Mouse (Mus musculus) hindlimb bud, embryonic 11.5 days (tissue): ENCODE measurements around the gene Hscb.

Source experiments
- DNase-seq: peaks from one replicate; pipeline ENCODE4 v3.0.0-alpha.2; 2012; ENCODE audit warnings: low read depth, low spot score; ENCODE audit errors: extremely low spot score

Hscb gene

DNA sequence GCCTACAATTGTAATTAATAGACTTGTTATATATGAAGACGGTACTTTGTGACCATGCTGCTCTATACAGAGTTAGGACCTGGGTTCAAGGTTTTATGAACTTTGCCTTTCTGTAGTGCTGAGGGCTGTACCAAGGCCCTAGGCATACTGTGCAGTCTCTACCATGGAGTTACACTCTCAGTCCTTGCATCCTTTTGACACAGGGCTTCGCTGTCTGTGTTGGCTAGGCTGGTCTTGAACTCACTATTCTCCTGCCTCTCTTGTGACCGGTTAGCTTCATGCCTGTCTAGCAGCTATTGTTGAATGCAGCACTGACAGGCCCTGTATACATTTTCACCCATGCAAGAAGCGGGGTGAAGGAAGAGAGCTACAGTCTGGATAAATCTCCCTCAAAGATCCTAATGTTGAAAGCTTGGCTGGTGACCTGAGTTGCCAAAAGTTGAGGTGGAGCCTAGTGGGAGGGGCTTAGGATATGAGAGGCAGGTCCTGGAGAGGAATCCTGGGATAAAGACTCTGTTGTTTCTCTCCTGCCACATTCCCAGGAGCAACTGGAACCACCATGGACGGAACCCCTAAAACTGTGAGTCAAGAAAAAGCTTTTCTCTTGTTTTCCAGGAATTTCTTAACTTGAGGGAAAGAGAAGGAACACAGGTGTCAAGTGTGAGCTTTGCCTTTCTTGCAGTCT lies 8.4 kb downstream of the Hscb start:
- DNase-seq: no peak

DNA sequence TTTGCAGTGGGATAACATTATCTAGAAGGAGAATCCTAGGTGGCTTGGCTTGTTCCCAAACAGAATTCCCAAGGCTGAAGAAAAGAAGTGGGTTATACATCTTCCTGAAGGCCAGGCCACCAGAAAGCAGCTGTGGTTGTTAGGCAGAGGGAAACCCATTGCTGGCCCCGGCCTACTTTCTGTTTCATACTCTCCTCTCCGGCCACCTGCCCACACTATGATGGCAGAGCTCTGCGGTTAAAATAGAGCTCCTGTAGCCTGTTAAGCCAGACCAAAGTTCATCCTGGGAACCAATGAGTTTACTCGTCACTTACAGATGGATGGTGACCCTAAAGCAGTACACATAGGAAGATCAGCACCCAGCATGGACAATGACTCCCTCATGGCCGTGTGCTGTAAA lies 12.0 kb downstream of the Hscb start:
- no peak for DNase-seq

DNA sequence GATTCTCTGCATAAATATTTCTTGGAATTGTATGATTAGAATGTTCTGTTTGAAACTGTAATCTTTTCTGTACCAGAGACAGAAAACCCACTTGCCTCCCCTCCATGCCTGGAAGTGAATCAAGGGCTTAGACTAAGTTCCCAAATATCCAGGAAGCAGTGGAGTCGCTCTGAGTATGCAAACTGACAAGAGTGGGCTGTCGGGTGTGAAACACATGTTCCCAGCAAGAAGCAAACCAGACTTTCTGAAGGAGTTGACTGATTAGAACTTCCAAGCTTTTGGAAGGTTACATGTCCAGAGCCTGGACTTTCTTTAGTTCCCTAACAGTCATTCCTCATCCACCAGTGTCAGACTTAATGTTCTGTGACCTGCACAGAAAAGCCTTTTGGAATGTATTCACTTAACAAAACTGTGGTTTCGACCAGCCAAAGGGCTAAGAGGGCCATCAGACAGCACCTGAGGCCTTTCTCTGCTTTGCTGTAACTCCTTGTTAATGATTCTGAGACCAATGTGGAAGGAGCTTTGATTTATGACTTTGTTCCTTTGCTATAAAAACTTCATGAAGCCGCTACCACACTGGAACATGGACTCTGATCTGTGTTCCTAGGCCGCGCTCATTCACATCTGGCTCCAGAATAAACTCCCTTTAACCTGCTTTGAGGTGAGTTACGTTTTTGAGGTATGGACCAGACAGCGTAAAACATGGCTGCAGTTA lies 12.6 kb downstream of the Hscb start:
- no peak for DNase-seq

DNA sequence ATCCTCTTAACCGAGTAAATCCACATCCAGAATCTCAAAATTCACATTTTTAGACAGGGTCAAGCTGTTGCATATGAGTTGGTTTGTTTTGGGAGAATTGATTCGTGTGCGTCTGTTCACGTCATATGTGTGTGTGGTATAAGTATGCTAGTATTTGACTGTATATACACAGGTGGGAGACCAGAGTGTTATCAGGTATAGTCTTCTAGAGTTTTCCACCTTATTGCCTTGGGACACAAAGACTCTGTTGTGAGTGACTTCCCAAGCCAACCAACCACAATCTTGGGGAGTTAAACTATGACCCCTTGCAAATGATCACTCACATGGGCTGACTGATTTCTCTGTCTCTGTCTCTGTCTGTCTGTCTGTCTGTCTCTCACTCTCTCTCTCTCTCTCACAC lies 15.2 kb downstream of the Hscb start:
- DNase-seq: no peak

DNA sequence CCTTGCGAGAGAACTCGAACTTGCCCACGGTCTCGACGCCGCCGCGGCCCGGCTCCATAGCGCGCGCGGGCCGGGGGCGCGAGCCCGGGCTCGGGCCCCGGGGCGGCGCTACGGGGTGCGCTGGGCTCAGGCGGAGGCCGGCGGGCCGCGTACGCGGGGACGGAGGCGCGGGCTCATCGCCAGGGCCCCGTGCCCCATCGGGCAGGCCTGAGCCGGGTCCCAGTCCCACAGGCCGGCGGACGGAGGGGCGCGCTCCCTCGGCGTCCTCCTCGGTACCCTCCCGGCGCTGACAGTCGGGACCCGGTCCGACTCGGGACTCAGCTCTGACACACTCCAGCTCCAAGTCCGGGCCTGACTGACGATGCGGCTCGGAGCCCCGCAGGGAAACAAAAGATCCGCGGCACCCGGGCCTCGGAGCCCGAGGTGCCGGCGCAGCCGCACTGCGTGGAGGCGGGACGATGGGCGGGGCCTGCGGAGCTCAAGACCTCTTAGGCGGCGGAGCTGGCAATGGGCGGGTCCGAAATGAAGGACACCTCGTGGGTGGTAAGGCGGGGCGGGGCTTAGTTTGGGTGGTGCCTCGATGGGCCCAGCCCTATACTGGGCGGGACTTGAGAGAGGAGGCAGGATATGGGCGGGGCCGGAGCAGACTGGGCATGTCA lies 29.8 kb downstream of the Hscb start, which contains the start of gene Ulk1:
Ulk1 (minus strand) TSS at position 431 of the 659 bp plus-strand sequence.
- DNase-seq: peak; percentile 92

DNA sequence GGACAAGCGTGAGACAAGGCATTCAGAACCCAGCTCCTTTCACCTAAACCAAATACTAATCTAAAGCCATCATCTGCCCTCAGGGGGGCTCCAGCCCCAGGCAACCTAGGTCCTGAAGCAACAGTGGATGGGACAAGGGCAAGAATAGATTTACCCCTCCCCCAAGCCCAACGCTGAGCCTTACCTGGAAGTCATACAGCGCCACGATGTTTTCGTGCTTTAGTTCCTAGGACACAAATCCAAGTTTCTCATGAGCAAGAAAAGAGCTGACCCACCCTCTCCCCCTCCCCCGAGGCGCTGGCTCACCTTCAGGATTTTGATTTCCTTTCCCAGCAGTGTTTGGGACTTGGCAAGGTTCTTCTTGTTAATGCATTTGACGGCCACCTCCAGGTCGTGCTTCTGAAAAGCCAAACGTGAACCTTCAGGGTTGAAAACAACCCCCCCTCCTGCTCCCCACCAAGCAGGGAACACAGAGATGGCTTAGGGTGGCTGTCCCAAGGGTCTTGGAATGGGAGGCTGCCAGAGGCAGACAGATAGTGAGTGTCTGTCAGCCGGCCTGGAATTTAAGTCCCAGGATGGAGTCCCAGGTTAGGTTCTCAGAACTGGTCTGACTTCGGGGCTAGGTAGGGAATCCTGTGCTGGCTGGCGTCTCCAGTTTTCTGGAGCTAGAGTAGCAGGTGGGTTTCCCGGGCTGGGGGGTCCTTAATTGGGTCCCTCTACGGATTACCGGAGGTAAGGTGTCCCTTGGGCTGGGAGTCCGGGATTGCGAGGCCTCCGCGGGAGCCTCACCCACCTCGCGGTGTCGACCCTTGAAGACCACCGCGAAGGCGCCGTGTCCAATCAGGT lies 30.5 kb downstream of the Hscb start:
- DNase-seq: no peak

DNA sequence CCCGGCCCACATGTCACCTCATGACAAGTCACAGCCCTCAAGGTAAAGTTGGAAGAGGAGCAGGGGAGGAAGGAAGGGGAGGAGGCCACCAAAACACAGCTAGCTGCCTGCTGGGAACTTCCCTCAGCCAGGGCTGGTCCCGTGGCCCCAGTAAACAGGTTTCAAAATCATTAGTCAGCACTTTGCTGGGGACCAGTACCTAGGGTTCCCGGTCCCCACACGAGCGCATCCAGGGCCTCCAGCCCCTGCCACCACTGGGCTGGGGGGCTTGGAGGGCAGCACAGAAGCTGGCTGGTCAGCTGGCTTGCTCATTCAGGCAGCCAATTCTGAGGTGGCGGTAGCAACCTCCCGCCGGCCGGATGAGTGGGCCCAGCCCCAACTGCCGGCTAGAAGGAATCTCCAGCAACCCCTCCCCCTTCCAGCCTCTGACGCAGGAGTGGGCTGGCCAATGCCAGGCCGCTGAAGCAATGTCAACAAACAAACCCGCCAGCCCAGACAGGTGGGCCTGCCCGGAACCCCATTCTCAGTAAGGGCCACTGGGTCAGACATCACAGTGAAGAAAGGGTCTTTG lies 31.4 kb downstream of the Hscb start:
- DNase-seq: no peak

DNA sequence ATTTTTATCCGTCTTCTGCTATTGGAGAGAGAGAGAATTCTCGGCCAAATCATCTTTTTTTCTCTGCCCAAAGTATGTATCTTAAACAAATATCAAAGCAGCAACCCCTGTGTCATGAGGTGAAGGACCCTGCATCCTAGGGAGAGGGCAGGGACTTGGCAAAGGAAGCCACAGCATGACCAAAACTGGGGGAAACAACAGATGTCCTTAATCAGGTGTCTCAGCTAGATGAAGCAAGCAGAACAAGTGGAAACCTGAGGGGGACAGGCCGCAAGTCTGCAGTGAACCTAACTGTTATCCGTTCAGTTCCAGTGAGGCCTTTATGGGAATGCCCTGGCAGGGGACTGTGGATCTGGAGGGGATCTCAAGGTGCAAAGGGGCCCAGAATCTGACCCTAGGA lies 32.1 kb downstream of the Hscb start:
- DNase-seq: no peak

DNA sequence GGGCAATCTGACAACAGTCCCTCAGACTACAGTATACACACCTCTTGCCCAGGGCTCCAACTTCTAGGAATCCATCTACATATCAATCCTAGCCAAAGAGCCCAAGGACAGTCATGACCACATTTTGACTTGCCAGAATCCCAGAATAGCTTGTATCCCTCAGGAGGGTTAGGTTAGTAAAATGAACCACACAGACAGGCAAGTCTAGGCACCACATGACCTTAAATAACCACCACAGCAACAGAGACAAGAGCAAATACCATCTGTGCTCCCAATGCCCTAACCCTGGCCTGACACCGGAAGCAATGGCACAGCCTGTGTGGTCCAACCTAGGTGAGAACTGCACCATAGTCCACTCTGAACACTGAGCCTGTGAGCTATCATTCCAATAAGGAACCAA lies 32.9 kb downstream of the Hscb start:
- no peak for DNase-seq

DNA sequence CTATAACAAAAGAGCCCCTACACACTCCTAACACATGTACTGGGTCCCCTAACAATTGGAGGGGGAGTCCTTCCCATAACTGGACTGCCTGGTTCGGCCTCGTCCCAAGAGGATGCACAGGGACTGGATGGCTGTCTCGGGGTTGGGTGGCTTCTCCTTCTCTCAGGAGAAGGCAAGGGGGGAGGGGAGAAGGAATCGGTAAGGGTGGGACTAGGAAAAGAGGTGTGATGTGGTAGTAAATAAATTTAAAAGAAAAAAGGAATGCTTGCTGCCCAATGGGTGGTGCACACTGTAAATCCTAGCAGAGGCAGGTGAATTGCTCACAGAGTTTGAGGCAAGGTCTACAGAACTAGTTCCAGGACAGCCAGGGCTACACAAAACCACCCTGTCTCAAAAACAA lies 33.4 kb downstream of the Hscb start:
- DNase-seq: no peak

DNA sequence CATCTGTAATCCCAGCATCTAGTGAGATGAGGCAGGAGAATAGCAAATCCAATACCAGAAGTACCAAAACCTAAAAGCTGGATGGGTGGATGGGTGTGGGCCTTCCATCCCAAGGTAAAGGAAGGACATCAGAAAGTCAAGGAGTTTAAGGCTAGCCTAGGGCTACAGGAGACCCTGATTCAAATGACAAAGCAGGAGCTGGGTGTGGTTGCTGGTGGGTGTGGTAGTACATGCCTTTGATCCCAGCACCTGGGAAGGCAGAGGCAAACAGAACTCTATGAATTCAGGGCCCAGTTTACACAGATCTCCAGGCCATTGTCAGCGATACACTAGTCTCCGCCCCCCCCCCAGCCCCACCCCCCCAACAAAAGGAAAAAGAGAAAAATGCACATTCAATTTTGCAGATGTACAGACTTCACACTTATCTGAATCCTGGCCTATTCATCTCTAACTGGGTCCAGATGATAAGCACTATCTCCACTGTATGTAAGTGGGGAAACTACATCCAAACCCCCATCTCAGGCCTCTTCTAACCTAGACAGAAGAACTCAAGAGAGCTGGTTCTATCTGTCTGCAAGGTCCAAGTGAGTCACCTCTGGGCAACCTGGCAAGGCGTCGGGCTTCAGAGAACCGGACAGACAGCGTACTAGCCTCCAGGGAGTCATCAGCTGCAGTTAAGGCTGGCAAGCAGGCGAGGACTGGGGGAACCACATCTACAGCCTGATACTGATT lies 35.4 kb downstream of the Hscb start:
- no peak for DNase-seq

DNA sequence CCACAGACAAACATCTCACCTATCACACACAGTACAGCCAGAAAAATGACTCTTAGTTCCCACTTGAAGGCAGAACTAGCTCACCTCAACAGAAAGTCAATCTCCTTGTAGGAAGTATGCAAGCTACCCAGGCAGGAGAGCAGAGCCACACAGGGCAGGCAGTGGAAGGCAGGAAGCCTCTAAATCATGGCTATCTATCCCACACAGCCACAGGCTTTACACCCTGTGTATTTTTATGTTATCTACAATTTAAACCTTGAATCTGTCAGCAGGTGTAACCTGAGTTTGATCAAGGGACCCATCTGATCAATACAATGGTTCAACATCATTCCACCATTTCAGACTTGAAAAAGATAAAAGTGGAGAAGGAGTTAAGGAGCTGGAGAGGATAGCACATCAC lies 36.8 kb downstream of the Hscb start:
- no peak for DNase-seq

DNA sequence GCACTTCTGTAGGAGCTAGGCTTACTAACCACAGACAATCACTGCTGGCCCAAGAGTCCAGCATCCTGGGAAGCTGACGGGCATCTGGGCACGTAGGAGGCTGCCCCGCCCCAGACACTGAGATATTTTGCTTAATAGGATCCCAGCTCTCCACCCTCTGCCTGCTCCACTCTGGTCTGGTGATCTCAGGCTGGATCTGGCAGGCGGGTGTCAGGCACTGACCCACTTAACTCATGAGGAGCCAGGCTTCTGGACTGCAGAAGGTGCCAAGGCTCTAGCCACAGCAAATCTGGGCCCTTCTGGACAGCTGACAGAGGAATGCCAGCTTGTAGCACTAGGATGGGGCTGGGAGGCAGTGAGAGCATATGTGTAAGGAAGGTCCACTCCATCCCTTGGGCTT lies 37.4 kb downstream of the Hscb start:
- no peak for DNase-seq

DNA sequence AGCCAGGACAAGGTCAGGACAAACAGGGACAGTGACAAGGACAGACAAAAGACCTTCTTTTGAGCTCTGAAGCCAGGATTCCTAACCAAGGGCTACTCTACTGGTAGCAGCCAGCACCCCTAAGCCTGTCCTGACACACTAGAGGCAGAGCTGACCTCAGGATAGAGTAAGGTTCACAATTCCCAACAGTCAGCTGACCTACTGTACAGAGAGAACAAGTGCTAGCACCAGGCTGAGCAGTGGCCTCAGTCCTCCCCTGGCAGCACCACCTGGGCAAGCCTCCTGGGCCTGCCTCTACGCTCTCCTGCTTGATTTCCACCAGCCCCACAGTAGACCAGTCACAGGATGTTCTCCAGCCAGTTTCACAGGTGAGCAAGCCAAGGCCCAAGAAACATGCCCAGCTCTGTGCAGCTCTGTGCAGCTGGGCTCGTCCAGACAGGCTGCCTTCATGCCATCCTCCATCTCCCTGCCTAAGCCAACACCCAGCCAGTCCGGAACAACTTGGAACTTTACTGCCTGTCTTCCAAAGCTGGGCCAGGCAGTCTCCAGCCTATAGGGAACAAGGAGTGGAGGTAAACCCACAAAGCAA lies 38.4 kb downstream of the Hscb start:
- DNase-seq: no peak

DNA sequence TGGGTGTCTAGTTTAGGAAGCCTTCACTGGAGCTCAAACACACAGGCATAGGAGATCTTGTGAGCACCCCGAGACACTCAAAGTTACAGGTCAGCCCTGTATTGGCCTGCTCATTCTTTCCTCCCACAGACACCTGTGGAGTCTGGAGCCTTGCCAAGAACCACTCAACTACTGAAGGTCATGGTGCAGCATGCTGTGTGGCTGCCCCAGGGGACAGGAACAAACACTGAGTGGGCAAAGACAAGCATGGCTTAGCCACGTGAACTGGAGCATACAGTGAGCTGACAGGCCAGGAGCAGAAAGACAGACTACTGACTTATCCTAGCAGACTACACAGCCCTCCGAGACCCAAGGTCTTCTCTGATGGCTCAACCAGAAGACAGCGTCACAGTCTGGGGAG lies 41.9 kb downstream of the Hscb start:
- DNase-seq: no peak

DNA sequence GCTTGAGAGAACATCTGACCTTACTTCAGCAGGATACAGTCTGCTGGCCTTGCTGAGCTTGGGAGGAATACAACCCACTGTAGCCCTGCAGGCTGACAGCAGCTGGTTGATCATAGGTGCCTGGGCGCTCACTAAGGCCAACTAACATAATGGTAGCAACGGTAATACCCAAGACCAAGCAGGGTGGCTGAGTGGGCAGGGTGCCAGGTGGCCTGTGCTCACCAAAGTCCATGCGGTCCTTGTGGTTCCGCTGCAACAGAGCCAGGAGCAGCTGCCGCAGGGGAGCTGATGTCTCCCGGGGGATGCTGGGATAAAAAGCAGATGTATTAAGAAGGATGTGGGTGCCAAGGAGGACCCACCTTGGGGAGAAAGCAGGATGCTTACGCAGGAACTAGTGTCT lies 45.2 kb downstream of the Hscb start:
- DNase-seq: no peak

DNA sequence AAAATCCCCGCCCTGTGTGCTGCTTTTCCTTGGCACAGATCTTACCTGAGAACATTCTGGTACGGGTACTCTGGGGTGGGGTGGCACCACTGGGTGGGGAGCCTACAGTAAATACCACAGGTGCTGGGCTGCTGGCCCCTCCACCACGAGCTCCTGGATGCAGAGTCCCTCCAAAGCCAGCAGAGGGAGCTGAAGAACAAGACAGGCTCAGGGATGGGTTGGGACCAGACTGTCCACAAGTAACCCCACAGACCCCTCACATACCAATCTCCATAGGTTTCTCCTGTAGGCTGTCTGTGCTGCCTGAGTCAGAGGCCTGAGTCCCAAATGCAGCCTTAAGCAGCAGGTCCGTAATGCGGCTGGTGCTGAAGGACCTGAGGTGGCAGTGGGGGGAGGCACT lies 50.9 kb downstream of the Hscb start:
- no peak for DNase-seq

DNA sequence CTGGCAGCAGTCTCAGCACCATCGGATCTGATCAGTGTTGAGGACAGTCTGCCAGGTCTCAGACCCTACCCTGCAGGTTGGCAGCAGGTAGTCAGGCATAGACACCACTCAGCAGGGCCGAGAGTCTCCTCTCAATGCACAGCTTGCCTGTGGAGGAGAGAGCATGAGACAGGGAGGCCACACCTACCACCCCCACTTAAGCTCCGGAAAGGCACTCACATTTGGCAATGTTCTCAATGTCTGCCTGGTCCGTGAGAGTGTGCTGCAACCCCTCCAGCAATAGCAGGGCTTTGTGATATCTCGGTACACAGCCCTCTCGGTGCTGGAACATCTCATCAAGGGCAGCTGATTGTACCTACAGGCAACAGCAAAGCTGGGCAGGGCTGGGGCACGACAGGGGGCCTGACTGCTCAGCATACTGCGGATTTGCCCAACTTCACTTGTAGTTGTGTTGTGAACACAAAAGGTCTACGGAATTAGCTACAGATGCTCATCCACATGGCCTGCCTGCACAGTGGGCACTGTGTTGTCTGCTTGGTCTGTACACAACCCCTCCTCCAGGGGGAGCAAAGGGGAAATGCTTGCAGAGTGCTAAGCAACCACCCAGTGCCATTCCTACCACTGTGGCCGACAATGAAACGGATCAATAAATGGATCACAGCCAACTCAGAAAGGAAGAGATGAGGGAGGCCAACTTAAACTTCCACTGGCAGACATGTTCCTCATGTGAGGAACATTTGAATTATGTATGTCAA lies 53.3 kb downstream of the Hscb start:
- no peak for DNase-seq

DNA sequence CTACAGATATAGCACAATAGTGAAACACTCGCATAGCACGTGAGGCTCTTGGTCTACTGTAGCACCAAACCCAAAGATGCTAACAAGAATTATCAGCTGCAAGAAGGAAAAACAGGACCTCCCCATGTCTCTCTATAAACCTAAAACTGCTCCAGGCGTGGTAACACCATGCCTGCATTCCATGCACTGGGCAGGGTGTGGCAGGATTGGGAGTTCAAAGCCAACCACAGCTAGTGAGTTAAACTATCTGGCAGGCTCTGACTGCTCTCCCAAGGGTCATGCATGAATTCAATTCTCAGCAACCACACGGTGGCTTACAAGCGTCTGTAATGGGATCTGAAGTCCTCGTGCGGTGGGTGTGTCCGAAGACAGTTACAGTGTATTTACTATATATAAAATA lies 56.4 kb downstream of the Hscb start:
- DNase-seq: no peak
